Mouse (Mus musculus): ENCODE measurements around the gene Olfr551. TPM values are rescaled to one million over a fixed set of nuclear protein-coding genes. Genes with fewer than 3 reads are reported as not detected.
A peak's percentile ranks its signal among the peaks of the same experiment; 100 is the strongest.
"Not testable (repeated sequence)": the region's sequence is repeated elsewhere in the genome, so short reads cannot be mapped to it uniquely, and the experiment has no call there.

Gene Olfr551
- polyA plus RNA-seq (2011; ENCODE audit: insufficient read depth, insufficient read length, low replicate concordance, missing spikeins): not detected in 2 replicates

DNA sequence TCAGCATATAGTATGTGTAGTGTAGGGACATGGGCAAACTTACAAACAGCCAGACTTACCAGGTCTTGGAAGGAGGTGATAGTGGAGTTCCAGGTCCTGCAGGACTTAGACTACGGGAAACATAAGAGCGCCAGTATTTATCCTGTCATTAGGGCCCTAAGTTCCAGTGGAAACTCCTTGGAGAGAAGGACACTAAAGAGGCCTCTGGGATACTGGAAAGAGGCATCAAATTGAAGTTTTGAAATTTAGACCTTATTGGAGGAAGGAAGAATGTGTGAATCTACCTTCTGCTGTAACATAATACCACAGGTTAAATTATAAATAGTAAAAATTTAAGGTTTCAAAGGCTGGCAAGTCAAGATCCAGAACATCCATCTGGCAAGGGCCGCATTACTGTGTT lies at the start of gene Olfr551:
Olfr551 (minus strand) TSS at position 101 of the 400 bp plus-strand sequence.
- Histone ChIP-seq H3K27ac (ENCODE audit: control insufficient read depth, insufficient read depth, low read depth, low read length, poor library complexity) (no peak within 1 kb of the TSS), H3K4me3 (replicated peaks; ENCODE audit: control insufficient read depth, low read depth, low read length) (no peak within 1 kb of the TSS), H3K4me1 (ENCODE audit: control insufficient read depth, insufficient read depth, low read length) (no peaks in the 10 kb centered on the region)
- 81% methylated on average over 3 of the region's 3 CpGs for WGBS
- no peak for TF ChIP-seq POLR2A (IDR thresholded peaks at IDR 0.05; ENCODE audit: borderline replicate concordance, control insufficient read depth, low read depth, low read length)
- TF ChIP-seq CTCF (IDR thresholded peaks at IDR 0.05; ENCODE audit: control insufficient read depth, insufficient read depth, low read length): no peak

DNA sequence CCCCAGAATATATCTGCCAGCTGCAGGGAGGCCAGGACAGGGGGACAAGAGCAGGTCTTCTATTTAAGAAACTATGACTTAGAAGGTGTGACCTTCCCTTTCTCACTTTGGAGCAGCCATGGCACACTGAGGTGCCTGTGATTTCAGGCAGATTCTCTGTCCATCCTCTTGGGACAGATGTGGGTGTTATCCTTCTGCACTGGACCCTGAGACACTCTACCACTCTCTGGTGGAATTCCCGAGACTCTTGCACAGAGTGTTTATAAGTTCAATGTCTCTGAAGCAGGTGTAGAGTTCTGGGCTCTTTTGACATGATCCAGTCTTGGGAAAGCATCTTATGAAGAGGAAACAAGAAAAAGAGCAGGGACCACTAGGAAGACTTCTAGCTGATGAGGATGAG lies 46.4 kb upstream of the Olfr551 start, which contains the start of gene Olfr554:
Olfr554 (plus strand) TSS at position 301 of the 400 bp plus-strand sequence.
- Histone ChIP-seq H3K4me3 (replicated peaks; ENCODE audit: control insufficient read depth, low read depth, low read length) (no peak within 1 kb of the TSS), H3K27ac (ENCODE audit: control insufficient read depth, insufficient read depth, low read depth, low read length, poor library complexity) (no peak within 1 kb of the TSS), H3K4me1 (ENCODE audit: control insufficient read depth, insufficient read depth, low read length) (no peaks in the 10 kb centered on the region)
- TF ChIP-seq CTCF (IDR thresholded peaks at IDR 0.05; ENCODE audit: control insufficient read depth, insufficient read depth, low read length): no peak
- TF ChIP-seq POLR2A (IDR thresholded peaks at IDR 0.05; ENCODE audit: borderline replicate concordance, control insufficient read depth, low read depth, low read length): no peak
- 67% methylated on average over 1 of the region's 1 CpGs for WGBS

DNA sequence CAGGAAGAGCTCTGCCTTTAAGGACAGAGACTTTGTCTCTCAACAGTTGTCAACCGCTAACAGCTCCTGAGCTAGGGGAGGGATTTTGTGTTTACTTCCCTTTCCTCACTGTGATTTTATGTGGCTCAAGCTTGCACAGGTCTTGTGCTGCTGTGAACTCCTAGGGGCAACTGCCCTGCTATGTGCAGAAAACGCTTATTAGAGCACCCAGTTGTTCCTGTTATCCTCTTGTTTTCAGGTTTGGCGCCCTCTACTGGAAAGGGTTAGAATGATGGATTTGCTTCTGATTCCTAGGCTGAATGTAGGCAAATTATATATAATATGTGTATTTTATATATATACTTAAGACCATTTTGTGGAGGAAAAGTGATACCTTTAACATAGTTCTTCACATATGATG lies 45.0 kb upstream of the Olfr551 start:
- Histone ChIP-seq H3K27ac (ENCODE audit: control insufficient read depth, insufficient read depth, low read depth, low read length, poor library complexity) (no peak overlapping the region), H3K4me1 (ENCODE audit: control insufficient read depth, insufficient read depth, low read length) (no peaks in the 10 kb centered on the region), H3K4me3 (replicated peaks; ENCODE audit: control insufficient read depth, low read depth, low read length) (no peak overlapping the region)
- TF ChIP-seq POLR2A (IDR thresholded peaks at IDR 0.05; ENCODE audit: borderline replicate concordance, control insufficient read depth, low read depth, low read length): no peak
- peak; percentile 16; the same call in 1 of the 2 replicates for TF ChIP-seq CTCF (IDR thresholded peaks at IDR 0.05; ENCODE audit: control insufficient read depth, insufficient read depth, low read length)
- 19% methylated on average over 3 of the region's 3 CpGs for WGBS

DNA sequence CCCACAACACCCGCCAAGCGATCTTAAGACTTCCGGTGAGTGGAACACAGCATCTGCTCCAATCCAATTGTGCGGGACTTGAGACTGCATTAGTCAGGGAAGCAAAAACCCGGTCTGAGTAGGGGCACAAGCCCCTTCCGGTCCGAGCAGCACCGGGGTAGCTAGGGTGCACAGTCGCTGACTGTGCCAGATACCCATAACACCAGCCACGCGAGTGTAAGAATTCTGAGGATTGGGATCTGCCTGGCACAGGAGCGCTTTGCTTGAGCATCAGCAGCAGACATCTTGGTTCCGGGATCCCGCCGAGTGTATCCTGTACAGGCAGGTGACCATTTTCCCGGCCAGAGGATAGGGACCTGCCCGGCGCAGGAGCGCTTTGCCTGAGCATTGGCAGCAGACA lies 28.7 kb upstream of the Olfr551 start:
- H3K4me3 ChIP-seq (replicated peaks; ENCODE audit: control insufficient read depth, low read depth, low read length); H3K27ac ChIP-seq (ENCODE audit: control insufficient read depth, insufficient read depth, low read depth, low read length, poor library complexity); H3K4me1 ChIP-seq (ENCODE audit: control insufficient read depth, insufficient read depth, low read length): not testable (repeated sequence)
- WGBS: 89% methylated on average over 19 of the region's 19 CpGs

DNA sequence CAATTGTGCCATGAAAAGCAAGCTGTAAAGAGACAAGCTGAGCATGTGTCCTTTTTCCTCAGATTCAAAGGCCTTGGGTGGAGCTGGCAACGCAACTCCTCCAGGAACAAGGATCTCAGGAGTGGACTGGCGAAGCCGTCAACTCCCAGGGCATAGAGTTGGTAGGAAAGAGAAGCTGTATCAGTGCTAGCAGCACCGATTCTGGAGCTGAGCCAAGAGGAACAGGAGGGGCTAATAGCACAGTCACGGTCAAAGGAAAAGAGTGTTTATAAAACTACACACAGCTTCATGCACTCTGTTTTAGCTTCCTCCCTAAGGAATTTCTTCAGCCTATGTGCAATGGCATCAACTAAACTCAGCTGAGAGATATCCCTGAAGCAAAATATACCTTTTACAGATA lies 27.9 kb upstream of the Olfr551 start:
- no peaks in the 10 kb centered on the region for H3K4me1 ChIP-seq (ENCODE audit: control insufficient read depth, insufficient read depth, low read length)
- TF ChIP-seq POLR2A (IDR thresholded peaks at IDR 0.05; ENCODE audit: borderline replicate concordance, control insufficient read depth, low read depth, low read length): no peak
- TF ChIP-seq CTCF (IDR thresholded peaks at IDR 0.05; ENCODE audit: control insufficient read depth, insufficient read depth, low read length): no peak
- no peak overlapping the region for H3K27ac ChIP-seq (ENCODE audit: control insufficient read depth, insufficient read depth, low read depth, low read length, poor library complexity)
- no peak overlapping the region for H3K4me3 ChIP-seq (replicated peaks; ENCODE audit: control insufficient read depth, low read depth, low read length)
- WGBS: 32% methylated on average over 5 of the region's 5 CpGs

DNA sequence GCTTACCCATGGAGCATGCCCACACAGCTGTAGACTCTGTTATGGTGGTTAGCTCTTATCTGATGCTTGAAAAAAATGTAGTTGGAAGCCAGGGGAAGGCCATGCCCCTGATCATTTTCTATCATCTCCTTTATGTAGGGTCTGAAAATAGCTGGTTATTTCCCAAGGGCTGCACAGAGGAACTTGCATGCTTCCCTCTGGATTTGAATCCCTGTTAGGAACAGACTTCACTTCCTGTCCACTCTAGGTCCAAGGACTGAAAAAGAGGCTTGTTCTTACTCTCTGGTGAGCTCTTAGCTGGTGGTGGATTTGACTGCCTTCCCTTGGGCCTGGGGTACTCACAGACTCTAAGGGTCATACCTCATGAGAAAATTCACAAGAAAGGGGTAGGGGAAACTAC lies 26.4 kb upstream of the Olfr551 start, which contains the start of gene Olfr553:
Olfr553 (minus strand) TSS at position 101 of the 400 bp plus-strand sequence.
- H3K4me3 ChIP-seq (replicated peaks; ENCODE audit: control insufficient read depth, low read depth, low read length): no peak within 1 kb of the TSS
- no peaks in the 10 kb centered on the region for H3K4me1 ChIP-seq (ENCODE audit: control insufficient read depth, insufficient read depth, low read length)
- no peak within 1 kb of the TSS for H3K27ac ChIP-seq (ENCODE audit: control insufficient read depth, insufficient read depth, low read depth, low read length, poor library complexity)
- TF ChIP-seq POLR2A (IDR thresholded peaks at IDR 0.05; ENCODE audit: borderline replicate concordance, control insufficient read depth, low read depth, low read length) (no peak), CTCF (IDR thresholded peaks at IDR 0.05; ENCODE audit: control insufficient read depth, insufficient read depth, low read length) (no peak)

DNA sequence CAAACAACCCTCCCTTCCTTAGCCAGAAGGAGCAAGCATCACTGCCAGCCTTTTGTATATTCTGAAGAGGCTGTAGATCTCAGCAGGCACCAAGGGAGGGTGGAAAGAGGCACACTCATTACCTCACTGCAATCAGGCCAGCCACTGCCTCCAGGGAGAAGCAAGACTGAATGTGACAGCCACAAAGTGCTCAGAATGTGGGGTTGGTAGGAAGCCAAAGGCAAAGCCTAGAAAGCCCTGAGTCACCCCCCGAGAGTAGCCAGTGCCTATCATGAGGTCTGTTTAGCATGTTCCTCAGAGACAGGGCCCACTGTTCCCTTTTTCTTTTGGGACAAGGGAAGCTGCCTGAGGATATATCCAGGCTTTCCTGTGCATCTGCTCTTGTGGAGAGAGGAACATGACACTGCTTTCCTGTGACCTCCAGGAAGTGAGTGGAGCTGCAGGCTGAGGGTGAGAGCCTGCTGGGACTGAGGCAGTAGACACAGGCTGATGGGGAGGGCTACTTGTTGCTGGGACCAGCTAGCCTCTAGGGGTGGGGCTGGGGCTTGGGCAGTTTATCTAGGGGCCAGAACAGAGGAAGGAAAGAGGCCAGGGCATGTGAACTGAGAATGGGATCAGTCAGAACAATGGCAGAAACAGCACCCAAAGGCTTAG lies 5.8 kb upstream of the Olfr551 start, which contains the start of gene Olfr552:
Olfr552 (plus strand) TSS at position 393 of the 654 bp plus-strand sequence.
- no peak for TF ChIP-seq POLR2A (IDR thresholded peaks at IDR 0.05; ENCODE audit: borderline replicate concordance, control insufficient read depth, low read depth, low read length)
- TF ChIP-seq CTCF (IDR thresholded peaks at IDR 0.05; ENCODE audit: control insufficient read depth, insufficient read depth, low read length): no peak
- Histone ChIP-seq H3K27ac (ENCODE audit: control insufficient read depth, insufficient read depth, low read depth, low read length, poor library complexity) (no peak within 1 kb of the TSS), H3K4me1 (ENCODE audit: control insufficient read depth, insufficient read depth, low read length) (no peaks in the 10 kb centered on the region), H3K4me3 (replicated peaks; ENCODE audit: control insufficient read depth, low read depth, low read length) (no peak within 1 kb of the TSS)
- 9% methylated on average over 1 of the region's 1 CpGs for WGBS

DNA sequence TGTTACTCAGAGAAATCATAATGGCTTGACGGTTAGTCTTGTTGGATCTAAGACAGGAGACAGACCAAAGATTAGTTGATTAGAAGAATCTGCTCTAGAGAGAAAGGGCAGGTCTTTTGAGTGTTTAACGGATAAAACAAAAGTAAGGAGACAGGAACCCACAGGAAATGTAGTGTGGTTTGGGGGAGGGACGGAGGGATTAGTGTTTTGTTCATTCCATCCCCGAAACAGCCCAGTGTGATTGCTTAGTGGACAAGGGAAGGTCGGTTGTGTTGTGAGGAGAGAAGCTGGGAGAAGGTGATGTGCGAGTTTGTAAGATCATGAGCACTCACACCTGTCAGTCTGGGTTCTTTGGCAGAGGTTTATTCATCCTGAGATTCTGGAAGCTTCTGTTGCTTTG lies 15.7 kb downstream of the Olfr551 start:
- Histone ChIP-seq H3K4me1 (ENCODE audit: control insufficient read depth, insufficient read depth, low read length) (no peaks in the 10 kb centered on the region; the same call in 1 of the 2 replicates), H3K4me3 (replicated peaks; ENCODE audit: control insufficient read depth, low read depth, low read length) (no peak overlapping the region), H3K27ac (ENCODE audit: control insufficient read depth, insufficient read depth, low read depth, low read length, poor library complexity) (no peak overlapping the region)
- TF ChIP-seq CTCF (IDR thresholded peaks at IDR 0.05; ENCODE audit: control insufficient read depth, insufficient read depth, low read length) (no peak), POLR2A (IDR thresholded peaks at IDR 0.05; ENCODE audit: borderline replicate concordance, control insufficient read depth, low read depth, low read length) (no peak)
- 2% methylated on average over 6 of the region's 6 CpGs for WGBS

Measured in bone marrow, adult 2 months (tissue).